Mouse (Mus musculus): ENCODE measurements around the gene Gabra5. TPM values are rescaled to one million over a fixed set of nuclear protein-coding genes. Genes with fewer than 3 reads are reported as not detected.

Gabra5 gene
- polyA plus RNA-seq, 1 experiment from 2014 or later: 14.5 TPM

GRCm38 (mm10) chr7:57471316-57471715 lies 38.5 kb downstream of the Gabra5 start:
- WGBS: 100% methylated on average over 1 of the region's 1 CpGs

DNA sequence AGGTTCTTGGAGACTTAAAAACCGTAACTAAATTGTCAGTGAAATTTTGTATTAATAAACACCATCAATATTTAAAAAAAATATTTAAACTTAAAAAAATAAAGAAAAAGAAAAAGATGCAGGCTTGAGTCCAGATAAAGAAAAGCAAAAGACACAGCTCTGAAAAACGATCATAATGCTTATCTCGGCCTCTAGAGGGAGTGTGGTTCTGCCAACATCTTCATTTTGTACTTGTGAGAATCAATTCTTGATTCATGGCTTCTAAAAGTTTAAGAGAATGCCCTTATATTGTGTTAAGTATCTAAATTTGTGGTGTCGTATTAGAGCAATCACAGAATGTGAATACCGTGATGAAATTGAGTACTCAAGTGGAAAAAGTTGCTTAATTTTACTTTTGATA lies 49.5 kb downstream of the Gabra5 start:
- Histone ChIP-seq H3K36me3 (no peaks in the 10 kb centered on the region), H3K4me3 (no peak overlapping the region), H3K27ac (replicated peaks) (no peak overlapping the region), H3K27me3 (no peaks in the 10 kb centered on the region), H3K9ac (no peak overlapping the region), H3K4me1 (replicated peaks) (no peaks in the 10 kb centered on the region), H3K9me3 (no peaks in the 10 kb centered on the region), H3K4me2 (no peak overlapping the region)
- ATAC-seq (ENCODE audit: low read depth): no peak
- 76% methylated on average over 5 of the region's 5 CpGs for WGBS

More at GRCm38 (mm10) chr7:57471316-57471715, 38.5 kb downstream of the Gabra5 start:
- ATAC-seq (ENCODE audit: low read depth): no peak
- no peaks in the 10 kb centered on the region for H3K4me1 ChIP-seq (replicated peaks)
- no peak overlapping the region for H3K27ac ChIP-seq (replicated peaks)
- H3K9me3 ChIP-seq: no peaks in the 10 kb centered on the region
- H3K4me2 ChIP-seq: no peak overlapping the region
- no peak overlapping the region for H3K4me3 ChIP-seq
- no peaks in the 10 kb centered on the region for H3K27me3 ChIP-seq
- H3K36me3 ChIP-seq: no peaks in the 10 kb centered on the region
- no peak overlapping the region for H3K9ac ChIP-seq

DNA sequence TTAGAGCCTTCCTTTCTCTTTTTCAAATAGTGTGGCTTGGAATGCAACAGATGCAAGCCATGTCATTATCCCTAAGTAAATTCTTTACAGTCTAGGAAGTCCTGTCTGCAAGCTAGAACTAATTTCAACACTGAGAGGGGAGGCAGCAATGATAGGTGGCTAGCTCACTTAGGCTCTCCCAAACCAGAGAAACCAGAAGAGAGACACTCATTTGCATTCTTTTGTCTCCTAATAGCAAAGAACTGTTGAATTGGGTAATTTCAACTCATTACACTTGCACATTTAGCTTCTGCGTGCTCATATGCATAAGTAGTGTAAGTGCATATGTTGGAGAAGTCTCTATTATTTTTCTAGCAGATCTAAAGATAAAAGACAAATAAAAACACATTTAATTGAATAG lies 61.6 kb downstream of the Gabra5 start:
- Histone ChIP-seq H3K36me3 (no peaks in the 10 kb centered on the region), H3K27me3 (no peaks in the 10 kb centered on the region), H3K4me2 (no peak overlapping the region), H3K27ac (replicated peaks) (no peak overlapping the region), H3K4me3 (no peak overlapping the region), H3K9ac (no peak overlapping the region), H3K4me1 (replicated peaks) (no peaks in the 10 kb centered on the region), H3K9me3 (no peaks in the 10 kb centered on the region)
- no peak for ATAC-seq (ENCODE audit: low read depth)
- WGBS: 68% methylated on average over 1 of the region's 1 CpGs

- H3K27ac ChIP-seq (replicated peaks): no peak overlapping the region
- 89% methylated on average over 1 of the region's 1 CpGs for WGBS
These were observed 87.2 kb downstream of the Gabra5 start for GRCm38 (mm10) chr7:57422675-57423074.

DNA sequence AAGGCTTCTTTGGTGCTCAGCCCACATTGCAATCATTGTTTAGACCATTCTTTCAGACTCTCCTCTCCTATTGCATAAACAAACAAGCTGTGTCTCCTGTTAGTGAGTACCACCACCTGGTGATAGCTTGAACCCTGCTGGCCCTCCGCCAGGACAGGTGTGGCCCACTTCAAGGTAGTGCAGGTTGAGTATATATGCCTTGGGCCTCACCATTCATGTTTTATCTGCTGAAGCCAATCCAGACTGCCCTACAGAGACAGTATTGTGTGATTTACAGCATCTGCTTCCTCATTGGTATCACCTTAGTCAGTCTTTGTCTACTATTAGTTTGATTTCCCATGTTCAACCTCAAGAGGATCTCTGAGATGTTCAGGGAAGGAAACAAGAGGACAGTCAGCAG lies 88.8 kb downstream of the Gabra5 start:
- no peaks in the 10 kb centered on the region for H3K27me3 ChIP-seq
- ATAC-seq (ENCODE audit: low read depth): no peak
- 96% methylated on average over 1 of the region's 1 CpGs for WGBS
- no peak overlapping the region for H3K27ac ChIP-seq (replicated peaks)
- no peak overlapping the region for H3K4me2 ChIP-seq
- H3K9me3 ChIP-seq: no peaks in the 10 kb centered on the region
- H3K4me1 ChIP-seq (replicated peaks): no peaks in the 10 kb centered on the region
- H3K4me3 ChIP-seq: no peak overlapping the region
- no peak overlapping the region for H3K9ac ChIP-seq
- H3K36me3 ChIP-seq: no peaks in the 10 kb centered on the region

More at GRCm38 (mm10) chr7:57422675-57423074, 87.2 kb downstream of the Gabra5 start:
- no peaks in the 10 kb centered on the region for H3K36me3 ChIP-seq
- no peaks in the 10 kb centered on the region for H3K4me1 ChIP-seq (replicated peaks)
- no peak overlapping the region for H3K4me3 ChIP-seq
- H3K27me3 ChIP-seq: no peaks in the 10 kb centered on the region
- ATAC-seq (ENCODE audit: low read depth): no peak
- H3K9ac ChIP-seq: no peak overlapping the region
- no peak overlapping the region for H3K4me2 ChIP-seq
- H3K9me3 ChIP-seq: no peaks in the 10 kb centered on the region

- H3K27ac ChIP-seq (replicated peaks): no peak within 1 kb of the TSS
These were observed 90.5 kb downstream of the Gabra5 start, which contains the start of gene Gabrb3 for GRCm38 (mm10) chr7:57419392-57419791. Gabrb3 (plus strand) TSS chr7:57419692.

DNA sequence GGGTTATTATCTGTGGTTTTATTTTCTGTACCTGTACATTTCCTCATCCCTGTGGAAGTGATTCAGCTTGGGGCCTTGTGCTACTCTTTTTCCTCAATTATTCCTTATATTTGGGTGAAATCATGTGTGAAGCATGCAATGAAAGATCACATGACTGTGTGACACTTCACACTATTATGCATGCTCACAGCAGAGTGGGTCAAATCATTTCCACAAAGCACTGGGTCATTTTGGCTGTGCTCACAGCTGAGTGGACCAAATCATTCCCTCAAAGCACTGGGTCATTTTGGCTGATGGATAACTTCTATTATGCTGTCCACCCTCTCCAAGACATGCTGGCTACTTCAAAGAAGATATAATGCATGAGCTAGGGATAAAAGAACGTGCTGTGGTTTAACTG lies 97.0 kb downstream of the Gabra5 start:
- Histone ChIP-seq H3K4me1 (replicated peaks) (no peaks in the 10 kb centered on the region), H3K27ac (replicated peaks) (no peak overlapping the region), H3K4me3 (no peak overlapping the region), H3K9me3 (no peaks in the 10 kb centered on the region), H3K27me3 (no peaks in the 10 kb centered on the region), H3K4me2 (no peak overlapping the region), H3K9ac (no peak overlapping the region), H3K36me3 (no peaks in the 10 kb centered on the region)
- 20% methylated on average over 1 of the region's 1 CpGs for WGBS
- ATAC-seq (ENCODE audit: low read depth): no peak

More at GRCm38 (mm10) chr7:57419392-57419791, 90.5 kb downstream of the Gabra5 start, which contains the start of gene Gabrb3:
- no peak for ATAC-seq (ENCODE audit: low read depth)
- Histone ChIP-seq H3K4me1 (replicated peaks) (no peaks in the 10 kb centered on the region), H3K4me3 (no peak within 1 kb of the TSS), H3K27me3 (no peaks in the 10 kb centered on the region), H3K36me3 (no peaks in the 10 kb centered on the region), H3K4me2 (no peak within 1 kb of the TSS), H3K9me3 (no peaks in the 10 kb centered on the region), H3K9ac (no peak within 1 kb of the TSS)
- 88% methylated on average over 2 of the region's 2 CpGs for WGBS

- Histone ChIP-seq H3K9me3 (no peaks in the 10 kb centered on the region), H3K27ac (replicated peaks) (no peak overlapping the region), H3K9ac (no peak overlapping the region), H3K4me3 (no peak overlapping the region), H3K27me3 (no peaks in the 10 kb centered on the region), H3K4me2 (no peak overlapping the region), H3K36me3 (no peaks in the 10 kb centered on the region), H3K4me1 (replicated peaks) (no peaks in the 10 kb centered on the region)
- ATAC-seq (ENCODE audit: low read depth): no peak
- WGBS: 84% methylated on average over 4 of the region's 4 CpGs
These were observed 98.7 kb downstream of the Gabra5 start for GRCm38 (mm10) chr7:57411163-57411562.

- no peak overlapping the region for H3K27ac ChIP-seq (replicated peaks)
- H3K36me3 ChIP-seq: no peaks in the 10 kb centered on the region
- WGBS: 93% methylated on average over 4 of the region's 4 CpGs
- H3K4me3 ChIP-seq: no peak overlapping the region
- no peaks in the 10 kb centered on the region for H3K9me3 ChIP-seq
- no peak for ATAC-seq (ENCODE audit: low read depth)
- no peaks in the 10 kb centered on the region for H3K4me1 ChIP-seq (replicated peaks)
- no peak overlapping the region for H3K9ac ChIP-seq
- no peak overlapping the region for H3K4me2 ChIP-seq
- H3K27me3 ChIP-seq: peaks cover 5% of the 10 kb centered on the region
These were observed 116.3 kb downstream of the Gabra5 start for GRCm38 (mm10) chr7:57393551-57393950.

DNA sequence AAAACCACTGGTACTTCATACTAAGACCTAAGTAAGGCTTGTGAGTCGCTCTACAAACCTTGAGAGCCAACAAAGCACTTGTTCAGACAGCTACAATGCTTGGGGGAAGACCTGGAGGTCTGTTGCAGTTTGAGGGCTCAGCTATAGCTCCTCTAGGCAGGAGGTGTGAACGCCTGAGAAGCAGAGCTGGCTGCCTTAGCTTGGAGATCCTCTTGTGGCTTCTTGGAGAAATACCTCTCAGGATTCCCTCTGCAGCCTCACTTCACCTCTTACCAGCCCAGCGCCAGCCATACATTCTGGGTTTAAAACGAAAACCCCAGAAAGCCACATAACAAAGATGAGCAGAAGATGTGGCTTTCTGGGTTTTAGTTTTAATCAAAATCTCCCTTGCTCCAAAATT lies 119.8 kb downstream of the Gabra5 start:
- Histone ChIP-seq H3K9me3 (no peaks in the 10 kb centered on the region), H3K9ac (no peak overlapping the region), H3K4me2 (no peak overlapping the region), H3K4me3 (no peak overlapping the region), H3K4me1 (replicated peaks) (peaks cover 11% of the 10 kb centered on the region), H3K36me3 (no peaks in the 10 kb centered on the region), H3K27ac (replicated peaks) (no peak overlapping the region), H3K27me3 (peaks cover 32% of the 10 kb centered on the region)
- 57% methylated on average over 4 of the region's 4 CpGs for WGBS
- no peak for ATAC-seq (ENCODE audit: low read depth)

DNA sequence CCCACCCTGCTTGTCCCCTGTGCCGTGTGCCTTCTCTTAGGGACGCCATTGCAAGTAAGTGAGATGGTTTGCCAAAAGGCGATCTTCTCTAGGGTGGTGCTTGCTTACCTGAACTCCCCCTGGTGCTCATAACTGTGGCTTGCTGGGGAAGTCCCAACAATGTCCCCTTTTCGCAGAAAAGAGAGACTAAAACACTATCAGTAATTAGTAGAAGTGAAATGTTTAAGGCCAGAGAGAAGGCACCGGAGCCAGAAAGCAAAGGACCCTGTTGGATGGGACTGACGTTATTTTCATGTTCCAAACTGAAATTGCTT lies 122.6 kb downstream of the Gabra5 start:
- peaks cover 39% of the 10 kb centered on the region for H3K27me3 ChIP-seq
- no peaks in the 10 kb centered on the region for H3K36me3 ChIP-seq
- H3K9ac ChIP-seq: peak overlapping the region; percentile 71
- no peak for ATAC-seq (ENCODE audit: low read depth)
- H3K4me3 ChIP-seq: peak overlapping the region; percentile 63
- peaks cover 11% of the 10 kb centered on the region for H3K4me1 ChIP-seq (replicated peaks)
- H3K4me2 ChIP-seq: peak overlapping the region; percentile 87
- H3K27ac ChIP-seq (replicated peaks): no peak overlapping the region
- no peaks in the 10 kb centered on the region for H3K9me3 ChIP-seq
- WGBS: 21% methylated on average over 6 of the region's 6 CpGs

- no peaks in the 10 kb centered on the region for H3K36me3 ChIP-seq
- H3K4me3 ChIP-seq: peak within 1 kb of the TSS; percentile 63
- no peaks in the 10 kb centered on the region for H3K9me3 ChIP-seq
- no peak within 1 kb of the TSS for H3K27ac ChIP-seq (replicated peaks)
- peak; percentile 89 for ATAC-seq (ENCODE audit: low read depth)
- H3K27me3 ChIP-seq: peaks cover 39% of the 10 kb centered on the region
- peak within 1 kb of the TSS; percentile 71 for H3K9ac ChIP-seq
- peaks cover 11% of the 10 kb centered on the region for H3K4me1 ChIP-seq (replicated peaks)
- WGBS: under 1% methylated on average over 54 of the region's 71 CpGs
- H3K4me2 ChIP-seq: peak within 1 kb of the TSS; percentile 87
These were observed 123.1 kb downstream of the Gabra5 start, which contains the start of gene Gabrg3 for GRCm38 (mm10) chr7:57386517-57387340. Gabrg3 (minus strand) TSS chr7:57387188.

GRCm38 (mm10) chr7:57384112-57384511 lies 125.7 kb downstream of the Gabra5 start:
- Histone ChIP-seq H3K4me3 (no peak overlapping the region), H3K4me1 (replicated peaks) (peaks cover 11% of the 10 kb centered on the region), H3K36me3 (no peaks in the 10 kb centered on the region), H3K9ac (no peak overlapping the region), H3K27ac (replicated peaks) (no peak overlapping the region), H3K4me2 (no peak overlapping the region), H3K9me3 (no peaks in the 10 kb centered on the region), H3K27me3 (peaks cover 38% of the 10 kb centered on the region)
- ATAC-seq (ENCODE audit: low read depth): peak; percentile 41; the same call in 1 of the 2 replicates
- 35% methylated on average over 4 of the region's 4 CpGs for WGBS

All from neural tube, embryonic 13.5 days (tissue).